Mouse (Mus musculus): ENCODE measurements around the gene Psma3.
"Not testable (repeated sequence)": the region's sequence is repeated elsewhere in the genome, so short reads cannot be mapped to it uniquely, and the experiment has no call there.

Psma3 gene

GRCm38 (mm10) chr12:71003760-71004426 lies 29.5 kb downstream of the Psma3 start:
- DNase-seq = no peak

- DNase-seq = no peak
Measured at GRCm38 (mm10) chr12:71006141-71006540, 31.7 kb downstream of the Psma3 start.

GRCm38 (mm10) chr12:71006901-71007300 lies 32.5 kb downstream of the Psma3 start:
- no peak for DNase-seq

- no peak for DNase-seq
Measured at GRCm38 (mm10) chr12:71009769-71010168, 35.3 kb downstream of the Psma3 start.

- no peak for DNase-seq
Measured at GRCm38 (mm10) chr12:71014845-71015362, 40.5 kb downstream of the Psma3 start.

- DNase-seq = peak; percentile 100
Measured at GRCm38 (mm10) chr12:71015363-71016210, 41.2 kb downstream of the Psma3 start, which contains the start of gene Arid4a. Gene Arid4a, plus strand, starts transcription at chr12:71015990.

GRCm38 (mm10) chr12:71016211-71016502 lies 41.7 kb downstream of the Psma3 start:
- DNase-seq = no peak

- peak; percentile 61 for DNase-seq
Measured at GRCm38 (mm10) chr12:71016503-71017241, 42.3 kb downstream of the Psma3 start.

- no peak for DNase-seq
Measured at GRCm38 (mm10) chr12:71017242-71017571, 42.8 kb downstream of the Psma3 start.

GRCm38 (mm10) chr12:71017827-71018226 lies 43.4 kb downstream of the Psma3 start:
- no peak for DNase-seq

- no peak for DNase-seq
Measured at GRCm38 (mm10) chr12:71019211-71019610, 44.8 kb downstream of the Psma3 start.

GRCm38 (mm10) chr12:71024411-71024810 lies 50.0 kb downstream of the Psma3 start:
- no peak for DNase-seq

GRCm38 (mm10) chr12:71028265-71028664 lies 53.8 kb downstream of the Psma3 start:
- not testable (repeated sequence) for DNase-seq

GRCm38 (mm10) chr12:71030260-71030659 lies 55.8 kb downstream of the Psma3 start:
- DNase-seq = no peak

GRCm38 (mm10) chr12:71030722-71031121 lies 56.3 kb downstream of the Psma3 start:
- no peak for DNase-seq

GRCm38 (mm10) chr12:71035826-71036225 lies 61.4 kb downstream of the Psma3 start:
- DNase-seq = no peak

GRCm38 (mm10) chr12:71036729-71037404 lies 62.4 kb downstream of the Psma3 start:
- no peak for DNase-seq

GRCm38 (mm10) chr12:71040462-71040861 lies 66.0 kb downstream of the Psma3 start:
- DNase-seq = no peak

- DNase-seq = no peak
Measured at GRCm38 (mm10) chr12:71042451-71042850, 68.0 kb downstream of the Psma3 start.

- no peak for DNase-seq
Measured at GRCm38 (mm10) chr12:71043571-71043970, 69.2 kb downstream of the Psma3 start.

GRCm38 (mm10) chr12:71044488-71044887 lies 70.1 kb downstream of the Psma3 start:
- no peak for DNase-seq
